Mouse (Mus musculus) forebrain, embryonic 10.5 days (tissue): ENCODE results near the gene Hoxc4. TPM values are rescaled to one million over a fixed set of nuclear protein-coding genes. Genes with fewer than 3 reads are reported as not detected.

Experiments
- DNase-seq: peaks from one replicate; pipeline ENCODE4 v3.0.0-alpha.2; 2017; ENCODE audit warnings: low spot score; ENCODE audit errors: extremely low spot score
- H3K27ac ChIP-seq: fragments of 300-500 bp; sonication (generic); 2 replicates; pipeline ENCODE4 v1.5.1; 2016; ENCODE audit warnings: mild to moderate bottlenecking
- H3K27me3 ChIP-seq: fragments of 300-500 bp; sonication (generic); 2 replicates; pipeline ENCODE4 v1.6.1; 2016; ENCODE audit warnings: mild to moderate bottlenecking; ENCODE audit not compliant: poor library complexity, severe bottlenecking
- H3K36me3 ChIP-seq: fragments of 300-500 bp; sonication (generic); replicated peaks from 2 replicates; pipeline ENCODE4 v1.6.1; 2016; ENCODE audit warnings: mild to moderate bottlenecking, moderate library complexity
- H3K4me1 ChIP-seq: fragments of 300-500 bp; sonication (generic); 2 replicates; pipeline ENCODE4 v1.6.1; 2016
- H3K4me3 ChIP-seq: fragments of 300-500 bp; sonication (generic); 2 replicates; pipeline ENCODE4 v1.5.1; 2016; ENCODE audit warnings: mild to moderate bottlenecking, moderate library complexity
- H3K9me3 ChIP-seq: fragments of 300-500 bp; sonication (generic); 2 replicates; pipeline ENCODE4 v1.6.1; 2016; ENCODE audit warnings: mild to moderate bottlenecking, moderate library complexity
- WGBS: fragments of 180-500 bp; shearing (Covaris S2); methylation state at CpG from one replicate; pipeline ENCODE4 v1.1.7; 2016; 5-methylcytosine and 5-hydroxymethylcytosine counted together
- microRNA counts: library from miRNA; unstranded; fragments of <30 nt; microRNA quantifications from one replicate; lab custom pipeline; 2017
- microRNA-seq: library from miRNA; unstranded; fragments of <30 nt; microRNA quantifications from one replicate; pipeline ENCODE4, GENCODE M21; 2017
- polyA plus RNA-seq: library from polyadenylated mRNA; unstranded; fragments of >200 nt; fragmentation: Nextera tagmentation; extraction: Ambion mirVana; gene quantifications from 2 replicates; pipeline ENCODE4 v1.2.1, GENCODE M21; 2016

Gene Hoxc4
- polyA plus RNA-seq, 1 experiment from 2014 or later: not detected

DNA sequence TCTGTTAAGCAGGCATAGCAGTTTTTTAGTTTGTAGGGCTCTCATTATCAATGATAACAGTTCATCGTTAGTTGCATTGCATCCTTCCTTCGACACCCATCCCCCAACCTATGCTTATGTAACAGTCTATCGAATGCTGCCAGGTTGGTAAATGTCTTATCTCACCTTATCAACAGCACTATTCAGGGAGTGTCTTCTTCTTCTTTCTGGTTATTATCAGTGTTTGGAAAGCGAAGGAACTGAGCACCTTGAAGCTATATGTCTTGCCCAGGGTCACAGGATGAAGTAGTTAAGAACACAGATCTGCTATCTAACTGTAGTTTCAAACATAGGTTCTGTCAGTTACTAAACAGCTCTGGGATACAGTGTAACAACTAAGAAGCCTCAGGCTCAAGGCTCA lies 49.0 kb downstream of the Hoxc4 start:
- Histone ChIP-seq H3K36me3 (no peaks in the 10 kb centered on the region), H3K9me3 (no peaks in the 10 kb centered on the region), H3K4me1 (peaks cover 5% of the 10 kb centered on the region; the same call in 1 of the 2 replicates), H3K27me3 (peaks cover 100% of the 10 kb centered on the region), H3K27ac (no peak overlapping the region), H3K4me3 (no peak overlapping the region)
- DNase-seq: no peak
- 67% methylated on average over 4 of the region's 4 CpGs for WGBS

DNA sequence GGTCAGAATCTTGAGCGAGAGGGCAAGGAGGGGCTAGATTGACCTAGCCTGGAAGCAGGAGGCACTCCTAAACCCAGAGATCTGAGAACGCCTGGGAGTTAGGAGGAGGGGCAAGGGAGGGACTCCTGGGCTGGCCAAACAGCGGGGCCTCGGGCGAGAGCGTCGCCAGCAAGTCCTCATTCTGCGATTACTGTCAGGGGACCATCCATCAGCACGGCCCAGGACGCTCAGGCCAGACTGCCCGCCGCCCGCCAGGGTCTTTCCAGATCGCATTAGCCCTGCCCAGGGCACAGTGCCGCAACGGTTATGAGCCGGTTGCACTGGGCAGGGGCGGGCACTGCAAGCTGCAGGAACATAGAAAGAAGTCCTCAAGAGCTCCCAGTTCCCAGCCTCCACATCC lies 50.4 kb downstream of the Hoxc4 start:
- peaks cover 5% of the 10 kb centered on the region; the same call in 1 of the 2 replicates for H3K4me1 ChIP-seq
- 1% methylated on average over 18 of the region's 18 CpGs for WGBS
- no peak for DNase-seq
- H3K27me3 ChIP-seq: peaks cover 94% of the 10 kb centered on the region
- no peak overlapping the region for H3K27ac ChIP-seq
- H3K36me3 ChIP-seq: no peaks in the 10 kb centered on the region
- H3K9me3 ChIP-seq: no peaks in the 10 kb centered on the region
- H3K4me3 ChIP-seq: 0 out of 2 replicates have a peak overlapping the region, but pooled peaks have one; percentile 14

DNA sequence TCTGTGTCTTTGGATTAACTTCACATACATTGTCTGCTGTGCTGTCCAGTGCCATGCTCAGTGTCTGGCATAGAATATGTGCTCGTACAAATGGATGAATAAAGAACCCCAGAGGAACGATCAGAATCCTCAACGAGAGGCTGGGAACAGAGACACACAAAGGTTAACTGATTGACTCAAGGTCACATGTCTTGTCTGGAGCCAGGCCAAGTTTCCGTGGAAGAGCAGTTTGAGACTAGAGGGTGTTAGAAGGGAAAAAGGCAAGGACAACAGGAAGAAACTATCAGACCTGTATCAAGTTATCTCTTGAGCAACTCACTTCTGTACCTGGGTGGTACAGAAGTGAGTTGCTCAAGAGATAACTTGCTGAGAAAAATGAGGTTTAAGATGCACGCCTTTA lies 52.5 kb downstream of the Hoxc4 start:
- DNase-seq: no peak
- H3K36me3 ChIP-seq: no peaks in the 10 kb centered on the region
- peaks cover 8% of the 10 kb centered on the region; the same call in 1 of the 2 replicates for H3K4me1 ChIP-seq
- WGBS: 78% methylated on average over 5 of the region's 5 CpGs
- peaks cover 94% of the 10 kb centered on the region for H3K27me3 ChIP-seq
- H3K27ac ChIP-seq: no peak overlapping the region
- H3K9me3 ChIP-seq: no peaks in the 10 kb centered on the region
- no peak overlapping the region for H3K4me3 ChIP-seq

DNA sequence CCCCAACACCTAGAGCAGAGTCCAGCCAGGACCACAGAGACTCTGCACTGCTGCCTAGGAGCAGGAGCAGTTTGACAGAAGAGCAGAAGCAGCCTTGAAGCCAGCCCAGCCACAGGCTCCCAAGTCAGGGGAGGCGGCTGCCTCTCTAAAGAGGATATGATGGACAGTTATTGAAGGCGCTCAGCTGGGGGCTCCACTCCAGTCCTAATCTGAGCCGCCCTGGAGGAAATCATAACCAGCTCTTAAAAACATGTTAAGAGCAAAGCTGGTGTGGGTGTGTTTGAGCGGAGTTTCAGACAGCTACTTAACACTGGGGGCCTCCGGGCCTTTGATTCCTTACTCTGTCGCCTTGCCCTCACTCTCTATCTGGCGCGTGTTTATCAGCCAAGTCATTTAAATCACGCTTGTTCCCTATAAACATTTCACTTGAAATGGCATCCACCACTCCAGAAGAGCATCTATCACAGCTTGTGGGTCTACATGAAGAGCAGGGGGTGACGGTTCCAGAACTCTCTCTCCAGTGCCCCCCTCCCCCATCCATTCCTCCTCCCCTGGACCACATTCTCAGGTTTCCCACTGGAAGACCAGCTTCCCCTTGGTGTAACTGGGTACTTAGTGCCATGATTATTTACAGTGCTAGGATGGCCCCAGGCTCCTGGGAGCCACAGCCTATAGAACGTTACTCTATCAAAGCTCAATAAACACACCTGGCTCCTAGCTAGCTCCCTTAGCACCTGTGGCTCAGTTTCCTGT lies 56.1 kb downstream of the Hoxc4 start:
- 65% methylated on average over 11 of the region's 11 CpGs for WGBS
- no peak overlapping the region for H3K27ac ChIP-seq
- H3K9me3 ChIP-seq: no peaks in the 10 kb centered on the region
- H3K4me3 ChIP-seq: no peak overlapping the region
- peaks cover 84% of the 10 kb centered on the region for H3K27me3 ChIP-seq
- no peaks in the 10 kb centered on the region for H3K36me3 ChIP-seq
- H3K4me1 ChIP-seq: peaks cover 4% of the 10 kb centered on the region; the same call in 1 of the 2 replicates
- no peak for DNase-seq

DNA sequence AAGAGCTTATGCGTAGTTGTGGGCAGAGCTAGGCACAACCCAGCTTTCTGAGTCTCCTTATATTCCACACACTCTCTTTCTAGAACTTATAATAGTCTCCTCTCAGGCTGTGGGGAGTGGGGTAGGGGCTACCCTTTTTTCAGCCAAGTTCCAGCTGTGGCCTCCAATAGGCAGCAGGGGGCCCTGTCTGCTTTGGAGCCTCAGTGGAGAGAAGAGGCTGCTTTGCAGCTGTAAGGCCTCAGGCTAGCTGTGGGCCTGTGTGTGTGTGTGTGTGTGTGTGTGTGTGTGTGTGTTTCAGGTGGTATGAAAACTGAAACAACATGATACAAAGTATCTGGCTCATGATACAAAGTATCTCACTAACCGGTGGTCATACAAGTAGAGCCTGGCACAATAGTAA lies 58.9 kb downstream of the Hoxc4 start:
- no peaks in the 10 kb centered on the region for H3K9me3 ChIP-seq
- H3K27me3 ChIP-seq: peaks cover 81% of the 10 kb centered on the region
- peaks cover 4% of the 10 kb centered on the region; the same call in 1 of the 2 replicates for H3K4me1 ChIP-seq
- WGBS: 88% methylated on average over 2 of the region's 2 CpGs
- no peak overlapping the region for H3K27ac ChIP-seq
- H3K36me3 ChIP-seq: no peaks in the 10 kb centered on the region
- H3K4me3 ChIP-seq: no peak overlapping the region
- DNase-seq: no peak

DNA sequence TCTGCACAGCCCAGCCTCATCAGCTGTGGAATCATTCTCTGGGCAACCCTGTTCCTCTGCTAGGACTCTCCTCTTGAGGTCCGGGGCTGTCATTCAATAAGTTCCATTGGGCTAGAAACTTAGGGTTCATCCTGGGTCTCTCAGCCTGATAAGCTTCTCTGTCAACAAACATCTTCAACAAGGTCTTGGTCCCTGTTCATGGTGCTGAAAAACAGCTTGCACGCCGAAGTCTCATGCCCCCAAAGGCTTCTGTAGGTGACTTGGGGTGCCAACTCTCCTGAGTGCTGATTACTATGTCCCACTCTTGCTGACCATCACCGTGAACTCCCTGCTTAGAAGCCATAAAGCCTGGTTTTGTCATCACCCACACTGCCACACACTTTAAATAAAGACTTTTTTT lies 63.9 kb downstream of the Hoxc4 start:
- Histone ChIP-seq H3K4me1 (peaks cover 12% of the 10 kb centered on the region), H3K36me3 (no peaks in the 10 kb centered on the region), H3K27me3 (peaks cover 87% of the 10 kb centered on the region), H3K4me3 (no peak overlapping the region), H3K9me3 (no peaks in the 10 kb centered on the region), H3K27ac (no peak overlapping the region)
- DNase-seq: no peak
- 60% methylated on average over 4 of the region's 4 CpGs for WGBS

DNA sequence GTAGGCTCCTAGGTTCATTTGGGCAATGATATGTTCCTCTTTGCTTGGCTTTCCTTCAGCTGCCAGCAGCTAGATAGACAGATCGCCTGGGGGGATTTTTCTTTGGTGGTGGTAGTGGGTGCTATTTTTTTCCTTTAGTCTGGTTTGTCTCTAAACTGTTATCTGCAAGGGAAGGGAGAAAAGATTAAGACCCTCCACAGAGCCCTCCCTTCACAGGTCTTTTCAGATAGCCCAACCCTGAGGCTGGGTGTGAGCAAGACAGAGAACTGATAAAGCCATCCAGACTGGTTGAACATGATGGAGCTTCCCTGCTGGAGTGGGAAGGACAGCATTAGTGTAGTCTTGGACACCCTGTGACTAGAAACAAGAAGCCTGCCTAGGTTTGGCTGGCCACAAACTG lies 64.9 kb downstream of the Hoxc4 start:
- H3K4me1 ChIP-seq: peaks cover 12% of the 10 kb centered on the region
- no peaks in the 10 kb centered on the region for H3K9me3 ChIP-seq
- no peak overlapping the region for H3K27ac ChIP-seq
- H3K4me3 ChIP-seq: no peak overlapping the region
- peaks cover 95% of the 10 kb centered on the region for H3K27me3 ChIP-seq
- WGBS: 79% methylated on average over 1 of the region's 1 CpGs
- no peaks in the 10 kb centered on the region for H3K36me3 ChIP-seq
- DNase-seq: no peak

DNA sequence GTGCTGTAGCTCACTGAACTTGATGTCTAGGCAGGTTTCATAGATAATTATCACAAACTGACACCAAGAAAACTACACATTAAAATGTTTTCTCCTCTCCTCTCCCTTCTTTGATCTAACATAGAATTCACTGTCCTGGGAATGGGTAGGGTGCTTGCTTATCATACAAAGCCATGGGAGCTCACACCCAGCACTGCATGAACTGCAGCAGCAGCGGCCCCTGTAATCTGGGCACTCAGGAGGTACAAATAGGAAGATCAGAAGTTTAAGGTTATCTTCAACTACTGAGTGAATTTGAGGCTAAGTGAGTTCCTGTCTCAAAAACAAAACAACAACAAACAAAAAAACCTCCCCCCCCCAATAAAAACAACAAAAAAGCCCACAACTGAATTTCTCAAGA lies 66.2 kb downstream of the Hoxc4 start:
- no peak overlapping the region for H3K4me3 ChIP-seq
- no peaks in the 10 kb centered on the region for H3K9me3 ChIP-seq
- no peaks in the 10 kb centered on the region for H3K36me3 ChIP-seq
- no peak overlapping the region for H3K27ac ChIP-seq
- H3K4me1 ChIP-seq: peaks cover 12% of the 10 kb centered on the region
- 63% methylated on average over 1 of the region's 1 CpGs for WGBS
- no peak for DNase-seq
- H3K27me3 ChIP-seq: peaks cover 98% of the 10 kb centered on the region

DNA sequence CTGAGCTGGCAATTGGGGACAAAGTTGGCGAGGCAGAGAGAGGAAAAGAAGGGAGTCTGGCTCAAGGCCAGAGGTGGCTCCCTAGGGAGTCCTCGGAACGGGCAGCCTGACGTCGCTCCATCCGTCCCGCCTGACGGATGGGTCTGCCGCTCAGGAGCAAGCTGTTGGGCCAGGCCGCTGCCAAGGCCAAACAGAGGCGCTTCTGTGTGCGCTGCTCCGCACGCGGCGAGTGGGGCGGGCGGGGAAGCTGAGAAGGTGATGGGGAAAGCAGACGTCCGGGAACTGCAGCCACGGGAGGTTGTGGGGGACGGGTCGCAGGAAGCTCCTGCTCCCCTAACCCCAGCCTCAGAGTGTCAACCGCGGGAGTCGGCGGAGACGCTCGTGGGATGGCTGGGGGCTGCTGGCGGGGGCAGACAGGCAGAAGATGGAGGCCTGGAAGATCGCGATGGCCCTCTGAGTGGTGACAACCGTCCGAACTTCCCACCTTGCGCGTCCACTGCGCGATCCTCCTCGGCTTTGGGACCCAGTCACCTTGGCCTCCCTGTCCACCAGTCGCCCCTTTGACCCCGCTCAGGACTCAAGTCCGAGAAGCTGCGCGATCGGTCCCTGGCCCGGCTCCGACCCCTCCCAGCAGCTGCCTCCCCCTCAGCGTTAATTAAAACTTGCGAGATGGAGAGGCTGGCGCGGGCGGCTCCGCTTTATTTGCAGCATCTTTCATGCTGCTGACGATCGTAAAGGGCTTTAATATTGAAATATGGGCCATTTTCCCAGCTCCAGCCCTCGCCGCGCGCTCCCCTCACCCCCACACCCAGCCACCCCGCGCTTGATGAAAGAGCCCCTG lies 67.3 kb downstream of the Hoxc4 start:
- Histone ChIP-seq H3K9me3 (no peaks in the 10 kb centered on the region), H3K27ac (no peak overlapping the region), H3K4me1 (peaks cover 12% of the 10 kb centered on the region), H3K4me3 (peak overlapping the region; percentile 40), H3K27me3 (peaks cover 100% of the 10 kb centered on the region), H3K36me3 (no peaks in the 10 kb centered on the region)
- no peak for DNase-seq
- WGBS: under 1% methylated on average over 61 of the region's 61 CpGs

MicroRNAs within 50 kb of the gene (microRNA counts, 519-probe panel; counts per million panel counts)
- microRNA mmu-miR-615-3p (lab: Ali Mortazavi, UCI) (341 counts per million, percentile 65 among the panel's probes with 10 or more counts), microRNA mmu-miR-615-5p (lab: Ali Mortazavi, UCI) (341 counts per million, percentile 65 among the panel's probes with 10 or more counts)

Small RNA genes within 50 kb of the gene (microRNA-seq; reads per million reads assigned to microRNA genes)
- 7.5 reads per million, percentile 17 among the genes with 10 or more reads in this experiment for gene Mir196a-2
- gene Mir615: 13.5 reads per million, percentile 24 among the genes with 10 or more reads in this experiment

Other genes with a start within 250 kb of the Hoxc4 start
- gene Hoxc13, start 97.8 kb upstream of the Hoxc4 start, polyA plus RNA-seq: not detected in 2 replicates
- not detected in 2 replicates for gene Hoxc12, start 82.2 kb upstream of the Hoxc4 start, polyA plus RNA-seq
- gene Hoxc11, start 64.5 kb upstream of the Hoxc4 start, polyA plus RNA-seq: not detected in 2 replicates
- not detected in 2 replicates for gene Hoxc10, start 52.1 kb upstream of the Hoxc4 start, polyA plus RNA-seq
- not detected in 2 replicates for gene Hoxc5, start 51.5 kb upstream of the Hoxc4 start, polyA plus RNA-seq
- gene Hoxc9, start 42.5 kb upstream of the Hoxc4 start, polyA plus RNA-seq: not detected in 2 replicates
- not detected in 2 replicates for gene Hoxc8, start 28.3 kb upstream of the Hoxc4 start, polyA plus RNA-seq
- not detected in 2 replicates for gene Hoxc6, start 20.7 kb upstream of the Hoxc4 start, polyA plus RNA-seq
- 21.7 and 21.8 TPM in 2 replicates for gene Smug1, start 148.2 kb downstream of the Hoxc4 start, polyA plus RNA-seq
- 212 and 221 TPM in 2 replicates for gene Cbx5, start 220.9 kb downstream of the Hoxc4 start, polyA plus RNA-seq
- gene Hnrnpa1, start 221.5 kb downstream of the Hoxc4 start, polyA plus RNA-seq: 1,920 and 1,979 TPM in 2 replicates
- 5.5 and 8.3 TPM in 2 replicates for gene Nfe2, start 239.5 kb downstream of the Hoxc4 start, polyA plus RNA-seq